Mouse (Mus musculus) thymus, adult 2 months (tissue): Measurements from ENCODE around the gene Gtpbp10.

ENCODE experiments used
- CTCF ChIP-seq: fragments of 200-500 bp; IDR thresholded peaks from 2 replicates; pipeline ENCODE4 v1.5.1; 2012; ENCODE audit warnings: mild to moderate bottlenecking, control low read depth, low read length, moderate library complexity, borderline replicate concordance; ENCODE audit not compliant: control insufficient read depth, poor library complexity, insufficient read depth; ENCODE audit errors: extremely low read depth
- POLR2A ChIP-seq: fragments of 200-500 bp; IDR thresholded peaks from 2 replicates; pipeline ENCODE4 v1.6.1; 2012; ENCODE audit warnings: mild to moderate bottlenecking, low read length, control low read depth, moderate library complexity; ENCODE audit not compliant: control insufficient read depth, poor library complexity, insufficient read depth; ENCODE audit errors: extremely low read depth

GRCm38 (mm10) chr5:5496393-5496792 is 62.9 kb downstream of the Gtpbp10 start:
- no peak for TF ChIP-seq POLR2A
- TF ChIP-seq CTCF = no peak
